Mouse (Mus musculus) lung, postnatal 36 days (tissue): ENCODE measurements at regions not wholly inside any gene's neighbourhood (a gene's known extent, or its start where the extent isn't known, plus 50 kb on each side); places are given as distances from the start of the nearest gene placed in this dataset.

ENCODE experiments used
- DNase-seq: peaks from one replicate; pipeline ENCODE4 v3.0.0; 2022; ENCODE audit warnings: mixed read lengths

DNA sequence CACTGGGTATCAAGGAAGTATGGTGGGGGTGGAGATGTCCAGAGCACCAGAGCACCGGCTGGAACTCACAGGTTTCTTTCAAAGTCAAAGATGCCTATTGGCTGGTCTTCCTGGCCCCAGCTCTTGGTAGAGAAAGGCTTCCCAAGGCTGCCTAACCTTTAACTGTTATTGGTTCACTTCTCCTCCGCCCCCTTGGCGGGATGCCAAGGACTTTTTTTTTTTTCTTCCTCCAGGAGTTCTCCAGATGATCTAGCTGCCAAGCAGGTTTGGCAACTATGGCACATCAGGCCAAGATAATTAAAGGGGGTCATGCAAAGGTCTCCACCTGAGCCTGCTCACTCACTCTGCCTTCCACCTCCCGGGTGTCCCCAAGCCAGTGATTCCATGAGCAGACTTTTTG, 67.5 kb downstream of the Sc5d start:
- DNase-seq: peak; percentile 93

- peak; percentile 47 for DNase-seq
These were observed 67.9 kb downstream of the Sc5d start for GRCm38 (mm10) chr9:42196110-42196509.

DNA sequence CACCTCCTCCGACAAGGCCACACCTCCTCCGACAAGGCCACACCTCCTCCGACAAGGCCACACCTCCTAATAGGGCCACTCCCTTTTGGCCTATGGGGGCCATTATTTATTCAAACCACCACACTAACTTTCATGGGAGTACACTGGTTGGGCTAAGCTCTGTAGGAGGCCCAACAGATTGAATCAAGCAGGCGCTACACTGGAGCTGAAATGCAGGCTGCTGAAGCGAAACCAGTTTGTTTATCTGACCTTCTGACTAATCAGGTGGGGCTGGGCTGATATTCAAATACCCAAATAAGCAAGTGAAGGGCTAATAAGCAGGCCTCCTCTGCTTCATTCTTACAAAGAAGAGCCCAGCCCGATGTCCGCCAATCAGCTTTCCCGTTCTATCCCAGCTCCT, 68.4 kb downstream of the Sc5d start:
- peak; percentile 41 for DNase-seq

GRCm38 (mm10) chr9:42194939-42195338, 69.1 kb downstream of the Sc5d start:
- peak; percentile 44 for DNase-seq

- no peak for DNase-seq
These were observed 69.9 kb downstream of the Sc5d start for GRCm38 (mm10) chr9:42194176-42194575.

- DNase-seq: no peak
These were observed 69.1 kb upstream of the Sorl1 start for GRCm38 (mm10) chr9:42192967-42193733.

GRCm38 (mm10) chr9:42187371-42188228, 63.5 kb upstream of the Sorl1 start:
- peak; percentile 89 for DNase-seq

DNA sequence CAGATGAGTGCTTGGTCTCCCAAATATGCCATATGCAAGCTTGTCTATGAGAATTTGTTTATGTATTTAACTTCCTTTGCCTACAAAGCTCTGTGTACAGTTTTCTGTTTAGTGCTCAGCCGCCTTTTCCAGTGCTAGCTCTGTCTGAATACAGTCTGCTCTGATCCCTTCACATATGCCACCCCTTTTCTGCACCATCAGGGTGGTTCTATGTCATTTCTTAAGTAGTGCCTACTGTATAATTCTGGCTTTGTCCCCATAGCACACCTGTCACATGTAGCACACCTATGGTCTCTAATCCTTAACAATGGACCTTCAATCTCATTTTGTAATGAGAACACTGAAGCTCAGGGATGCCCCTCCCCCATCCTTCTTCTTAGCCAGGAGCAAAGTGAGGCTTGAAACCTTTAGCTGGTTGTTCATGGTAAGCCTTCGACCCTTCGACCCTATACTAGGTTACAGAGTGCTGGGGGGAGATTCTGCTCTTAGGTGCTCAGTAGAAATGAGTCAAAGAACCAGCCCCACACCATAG, 60.1 kb upstream of the Sorl1 start:
- no peak for DNase-seq

GRCm38 (mm10) chr9:42183448-42183847, 59.4 kb upstream of the Sorl1 start:
- peak; percentile 73 for DNase-seq

GRCm38 (mm10) chr9:42182400-42182799, 58.3 kb upstream of the Sorl1 start:
- no peak for DNase-seq

GRCm38 (mm10) chr9:42180152-42180551, 56.1 kb upstream of the Sorl1 start:
- peak; percentile 84 for DNase-seq

- DNase-seq: no peak
These were observed 54.8 kb upstream of the Sorl1 start for GRCm38 (mm10) chr9:42178759-42179377.

GRCm38 (mm10) chr9:42174349-42174955, 50.4 kb upstream of the Sorl1 start:
- no peak for DNase-seq
